Mouse (Mus musculus) lung, embryonic 16.5 days (tissue): ENCODE results near the gene Ciita. TPM values are rescaled to one million over a fixed set of nuclear protein-coding genes. Genes with fewer than 3 reads are reported as not detected.

Experiments
- ATAC-seq: fragments of 200-750 bp; cut with Nextera tagmentation; 2 replicates; pipeline ENCODE4 v1.8.0; 2017; ENCODE audit warnings: low read depth, mild to moderate bottlenecking, moderate library complexity
- H3K27ac ChIP-seq: fragments of 300-500 bp; sonication (generic); 2 replicates; pipeline ENCODE4 v1.5.1; 2014; ENCODE audit warnings: mild to moderate bottlenecking, control low read depth, low read length
- H3K27me3 ChIP-seq: fragments of 300-500 bp; sonication (generic); 2 replicates; pipeline ENCODE4 v1.6.1; 2014; ENCODE audit warnings: low read depth, low read length, mixed read lengths; ENCODE audit not compliant: control insufficient read depth, insufficient read depth
- H3K36me3 ChIP-seq: fragments of 300-500 bp; sonication (generic); 2 replicates; pipeline ENCODE4 v1.6.1; 2014; ENCODE audit warnings: low read length; ENCODE audit not compliant: control insufficient read depth, insufficient read depth
- H3K4me1 ChIP-seq: fragments of 300-500 bp; sonication (generic); replicated peaks from 2 replicates; pipeline ENCODE4 v1.6.1; 2014; ENCODE audit warnings: low read length, mixed read lengths; ENCODE audit not compliant: control insufficient read depth, insufficient read depth
- H3K4me2 ChIP-seq: fragments of 300-500 bp; sonication (generic); 2 replicates; pipeline ENCODE4 v1.6.1; 2014; ENCODE audit warnings: low read depth, low read length, control low read depth
- H3K4me3 ChIP-seq: fragments of 300-500 bp; sonication (generic); 2 replicates; pipeline ENCODE4 v1.5.1; 2014; ENCODE audit warnings: mild to moderate bottlenecking, low read length, control low read depth
- H3K9ac ChIP-seq: fragments of 300-500 bp; sonication (generic); 2 replicates; pipeline ENCODE4 v1.6.1; 2014; ENCODE audit warnings: low read length, control low read depth
- H3K9me3 ChIP-seq: fragments of 300-500 bp; sonication (generic); 2 replicates; pipeline ENCODE4 v1.6.1; 2016; ENCODE audit warnings: low read length; ENCODE audit not compliant: control insufficient read depth
- WGBS: fragments of 180-500 bp; shearing (Covaris S2); extraction: QIAGEN DNeasy Blood & Tissue Kit; methylation state at CpG from one replicate; pipeline ENCODE4 v1.1.7; 2014; 5-methylcytosine and 5-hydroxymethylcytosine counted together
- polyA plus RNA-seq: library from polyadenylated mRNA; unstranded; fragments of >200 nt; fragmentation: Nextera tagmentation; extraction: Ambion mirVana; gene quantifications from 2 replicates; pipeline ENCODE4 v1.2.1, GENCODE M21; 2015

Gene Ciita
- polyA plus RNA-seq, 1 experiment from 2014 or later: 0.92 TPM

GRCm38 (mm10) chr16:10534567-10534966 is 54.7 kb downstream of the Ciita start:
- H3K4me3 ChIP-seq: no peak overlapping the region
- H3K4me2 ChIP-seq: no peak overlapping the region
- peaks cover 3% of the 10 kb centered on the region for H3K4me1 ChIP-seq
- ATAC-seq: 0 out of 2 replicates have a peak, but pooled peaks have one; percentile 6
- H3K27ac ChIP-seq: no peak overlapping the region
- no peak overlapping the region for H3K9ac ChIP-seq
- 64% methylated on average over 7 of the region's 7 CpGs for WGBS
- H3K9me3 ChIP-seq: no peaks in the 10 kb centered on the region
- H3K27me3 ChIP-seq: no peaks in the 10 kb centered on the region
- H3K36me3 ChIP-seq: peaks cover 13% of the 10 kb centered on the region

GRCm38 (mm10) chr16:10536323-10536722 is 56.5 kb downstream of the Ciita start:
- H3K4me2 ChIP-seq: no peak overlapping the region
- no peaks in the 10 kb centered on the region for H3K9me3 ChIP-seq
- WGBS: 69% methylated on average over 5 of the region's 5 CpGs
- H3K36me3 ChIP-seq: peaks cover 4% of the 10 kb centered on the region; the same call in 1 of the 2 replicates
- H3K27ac ChIP-seq: no peak overlapping the region
- peaks cover 20% of the 10 kb centered on the region for H3K4me1 ChIP-seq
- no peak for ATAC-seq
- no peak overlapping the region for H3K4me3 ChIP-seq
- H3K9ac ChIP-seq: no peak overlapping the region
- no peaks in the 10 kb centered on the region for H3K27me3 ChIP-seq

- Histone ChIP-seq H3K27ac (no peak overlapping the region), H3K4me1 (peaks cover 25% of the 10 kb centered on the region), H3K27me3 (no peaks in the 10 kb centered on the region), H3K4me2 (no peak overlapping the region), H3K9ac (no peak overlapping the region), H3K9me3 (no peaks in the 10 kb centered on the region), H3K4me3 (no peak overlapping the region), H3K36me3 (peaks cover 4% of the 10 kb centered on the region; the same call in 1 of the 2 replicates)
- 68% methylated on average over 3 of the region's 3 CpGs for WGBS
- ATAC-seq: no peak
Observed at GRCm38 (mm10) chr16:10536961-10537360, 57.1 kb downstream of the Ciita start.

- H3K4me1 ChIP-seq: peaks cover 32% of the 10 kb centered on the region
- H3K9me3 ChIP-seq: no peaks in the 10 kb centered on the region
- peaks cover 1% of the 10 kb centered on the region; the same call in 1 of the 2 replicates for H3K36me3 ChIP-seq
- peak overlapping the region; percentile 91 for H3K4me3 ChIP-seq
- H3K27me3 ChIP-seq: no peaks in the 10 kb centered on the region
- H3K27ac ChIP-seq: peak overlapping the region; percentile 87
- peak overlapping the region; percentile 96 for H3K4me2 ChIP-seq
- no peak for ATAC-seq
- WGBS: 49% methylated on average over 16 of the region's 16 CpGs
- H3K9ac ChIP-seq: peak overlapping the region; percentile 92
Observed at GRCm38 (mm10) chr16:10540763-10541597, 61.1 kb downstream of the Ciita start.

- no peak for ATAC-seq
- peak overlapping the region; percentile 92 for H3K9ac ChIP-seq
- H3K27ac ChIP-seq: peak overlapping the region; percentile 87
- 5% methylated on average over 7 of the region's 7 CpGs for WGBS
- no peaks in the 10 kb centered on the region for H3K9me3 ChIP-seq
- peak overlapping the region; percentile 91 for H3K4me3 ChIP-seq
- no peaks in the 10 kb centered on the region for H3K36me3 ChIP-seq
- peak overlapping the region; percentile 96 for H3K4me2 ChIP-seq
- no peaks in the 10 kb centered on the region for H3K27me3 ChIP-seq
- H3K4me1 ChIP-seq: peaks cover 38% of the 10 kb centered on the region
Observed at GRCm38 (mm10) chr16:10541598-10541930, 61.7 kb downstream of the Ciita start.

GRCm38 (mm10) chr16:10542266-10542665 is 62.4 kb downstream of the Ciita start:
- under 1% methylated on average over 22 of the region's 22 CpGs for WGBS
- Histone ChIP-seq H3K27ac (peak overlapping the region; percentile 87), H3K4me1 (peaks cover 42% of the 10 kb centered on the region), H3K9ac (peak overlapping the region; percentile 92), H3K4me2 (peak overlapping the region; percentile 96), H3K9me3 (no peaks in the 10 kb centered on the region), H3K27me3 (no peaks in the 10 kb centered on the region), H3K4me3 (peak overlapping the region; percentile 91), H3K36me3 (no peaks in the 10 kb centered on the region)
- no peak; the same call in 1 of the 2 replicates for ATAC-seq

GRCm38 (mm10) chr16:10542698-10543365 is 63.0 kb downstream of the Ciita start, which contains the start of gene Dexi:
TSS of gene Dexi (minus strand) at chr16:10543054.
- Histone ChIP-seq H3K4me1 (peaks cover 42% of the 10 kb centered on the region), H3K4me2 (peak within 1 kb of the TSS; percentile 96), H3K9me3 (no peaks in the 10 kb centered on the region), H3K36me3 (no peaks in the 10 kb centered on the region), H3K27ac (peak within 1 kb of the TSS; percentile 87), H3K4me3 (peak within 1 kb of the TSS; percentile 91), H3K27me3 (no peaks in the 10 kb centered on the region), H3K9ac (peak within 1 kb of the TSS; percentile 92)
- ATAC-seq: peak; percentile 94
- WGBS: under 1% methylated on average over 59 of the region's 61 CpGs

- H3K27ac ChIP-seq: peak within 1 kb of the TSS; percentile 70
- H3K9ac ChIP-seq: peak within 1 kb of the TSS; percentile 85
- H3K27me3 ChIP-seq: no peaks in the 10 kb centered on the region
- H3K9me3 ChIP-seq: no peaks in the 10 kb centered on the region
- WGBS: 0% methylated on average over 58 of the region's 58 CpGs
- H3K4me1 ChIP-seq: peaks cover 34% of the 10 kb centered on the region
- ATAC-seq: peak; percentile 87
- no peaks in the 10 kb centered on the region for H3K36me3 ChIP-seq
- peak within 1 kb of the TSS; percentile 89 for H3K4me3 ChIP-seq
- peak within 1 kb of the TSS; percentile 90 for H3K4me2 ChIP-seq
Observed at GRCm38 (mm10) chr16:10544995-10545622, 65.2 kb downstream of the Ciita start, which contains the start of gene Clec16a. TSS of gene Clec16a (plus strand) at chr16:10545339.

GRCm38 (mm10) chr16:10546865-10547264 is 67.0 kb downstream of the Ciita start:
- Histone ChIP-seq H3K9ac (no peak overlapping the region), H3K27ac (no peak overlapping the region), H3K36me3 (no peaks in the 10 kb centered on the region), H3K27me3 (no peaks in the 10 kb centered on the region), H3K4me1 (peaks cover 17% of the 10 kb centered on the region), H3K9me3 (no peaks in the 10 kb centered on the region), H3K4me2 (no peak overlapping the region; the same call in 1 of the 2 replicates), H3K4me3 (no peak overlapping the region)
- WGBS: 37% methylated on average over 3 of the region's 3 CpGs
- ATAC-seq: no peak
